Mouse (Mus musculus) midbrain, embryonic 13.5 days (tissue): ENCODE data around the gene Fbxw5. TPM values are rescaled to one million over a fixed set of nuclear protein-coding genes. Genes with fewer than 3 reads are reported as not detected.

Experiments
- ATAC-seq: fragments of 200-750 bp; cut with Nextera tagmentation; 2 replicates; pipeline ENCODE4 v1.8.0; 2017; ENCODE audit warnings: mild to moderate bottlenecking, moderate TSS enrichment, moderate library complexity
- H3K27ac ChIP-seq: fragments of 300-500 bp; sonication (generic); 2 replicates; pipeline ENCODE4 v1.5.1; 2015; ENCODE audit warnings: inconsistent platforms, mild to moderate bottlenecking, moderate library complexity
- H3K27me3 ChIP-seq: fragments of 300-500 bp; sonication (generic); 2 replicates; pipeline ENCODE4 v1.6.1; 2015; ENCODE audit warnings: mild to moderate bottlenecking, inconsistent platforms
- H3K36me3 ChIP-seq: fragments of 300-500 bp; sonication (generic); 2 replicates; pipeline ENCODE4 v1.6.1; 2015; ENCODE audit warnings: mild to moderate bottlenecking, inconsistent platforms
- H3K4me1 ChIP-seq: fragments of 300-500 bp; sonication (generic); replicated peaks from 2 replicates; pipeline ENCODE4 v1.6.1; 2015; ENCODE audit warnings: inconsistent platforms
- H3K4me2 ChIP-seq: fragments of 300-500 bp; sonication (generic); replicated peaks from 2 replicates; pipeline ENCODE4 v1.6.1; 2015; ENCODE audit warnings: moderate library complexity, mild to moderate bottlenecking, inconsistent platforms
- H3K4me3 ChIP-seq: fragments of 300-500 bp; sonication (generic); replicated peaks from 2 replicates; pipeline ENCODE4 v1.5.1; 2015; ENCODE audit warnings: mild to moderate bottlenecking, inconsistent platforms
- H3K9ac ChIP-seq: fragments of 300-500 bp; sonication (generic); replicated peaks from 2 replicates; pipeline ENCODE4 v1.6.1; 2015; ENCODE audit warnings: mild to moderate bottlenecking, inconsistent platforms
- H3K9me3 ChIP-seq: fragments of 300-500 bp; sonication (generic); 2 replicates; pipeline ENCODE4 v1.6.1; 2016; ENCODE audit warnings: mild to moderate bottlenecking, inconsistent platforms
- WGBS: fragments of 180-500 bp; shearing (Covaris S2); methylation state at CpG from one replicate; pipeline ENCODE4 v1.1.7; 2015; 5-methylcytosine and 5-hydroxymethylcytosine counted together
- polyA plus RNA-seq: library from polyadenylated mRNA; unstranded; fragments of >200 nt; fragmentation: Nextera tagmentation; extraction: Ambion mirVana; gene quantifications from 2 replicates; pipeline ENCODE4 v1.2.1, GENCODE M21; 2015

Fbxw5 gene
- polyA plus RNA-seq: 120 and 122 TPM in 2 replicates

DNA sequence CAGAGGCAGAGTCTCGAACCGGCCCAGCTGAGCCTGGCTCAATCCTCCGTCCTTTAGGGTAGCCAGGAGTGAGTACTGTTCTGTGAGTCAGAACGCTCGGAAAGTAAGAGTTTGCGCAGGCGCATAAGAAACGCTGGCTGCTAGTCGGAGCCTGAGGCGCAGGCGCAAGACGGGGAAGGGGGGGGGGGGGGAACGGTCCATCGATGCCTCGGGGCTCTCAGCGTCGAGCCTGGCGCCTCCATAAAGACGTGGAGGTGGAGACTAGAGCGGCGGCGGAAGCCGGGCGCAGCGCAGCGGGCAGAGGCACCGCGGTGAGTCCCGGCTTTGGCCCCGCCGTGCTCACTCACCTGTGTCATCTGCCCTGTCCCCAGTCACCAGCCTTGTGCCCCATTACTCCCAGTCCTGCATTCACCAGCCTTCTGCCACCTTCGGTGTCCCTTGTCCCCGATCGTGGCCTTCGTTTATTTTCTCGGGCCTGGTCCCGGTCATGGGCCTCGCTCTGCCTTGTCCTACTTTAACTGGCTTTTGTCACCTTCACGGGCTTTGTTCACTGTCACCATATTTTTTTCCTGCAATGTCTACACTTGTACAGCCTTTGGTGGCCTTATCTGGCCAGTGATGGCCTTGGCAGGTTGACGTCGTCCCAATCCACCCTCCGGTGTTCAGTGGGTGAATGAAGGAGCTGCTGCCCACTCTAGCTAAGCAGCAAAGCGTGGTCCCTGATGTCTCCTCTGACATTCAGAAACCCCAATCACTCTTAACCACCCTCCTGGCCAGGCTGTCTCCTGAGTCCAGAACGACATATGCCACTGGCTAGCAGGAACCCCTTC is at the start of gene Fbxw5:
Fbxw5 (plus strand) TSS at position 175 of the 830 bp plus-strand sequence.
- peak within 1 kb of the TSS; percentile 99 for H3K4me2 ChIP-seq
- H3K9ac ChIP-seq: peak within 1 kb of the TSS; percentile 98
- H3K36me3 ChIP-seq: peaks cover 34% of the 10 kb centered on the region
- no peaks in the 10 kb centered on the region for H3K27me3 ChIP-seq
- H3K9me3 ChIP-seq: no peaks in the 10 kb centered on the region
- peak within 1 kb of the TSS; percentile 91 for H3K4me3 ChIP-seq
- H3K4me1 ChIP-seq: peaks cover 17% of the 10 kb centered on the region
- WGBS: 1% methylated on average over 40 of the region's 44 CpGs
- peak; percentile 86 for ATAC-seq
- H3K27ac ChIP-seq: peak within 1 kb of the TSS; percentile 77

DNA sequence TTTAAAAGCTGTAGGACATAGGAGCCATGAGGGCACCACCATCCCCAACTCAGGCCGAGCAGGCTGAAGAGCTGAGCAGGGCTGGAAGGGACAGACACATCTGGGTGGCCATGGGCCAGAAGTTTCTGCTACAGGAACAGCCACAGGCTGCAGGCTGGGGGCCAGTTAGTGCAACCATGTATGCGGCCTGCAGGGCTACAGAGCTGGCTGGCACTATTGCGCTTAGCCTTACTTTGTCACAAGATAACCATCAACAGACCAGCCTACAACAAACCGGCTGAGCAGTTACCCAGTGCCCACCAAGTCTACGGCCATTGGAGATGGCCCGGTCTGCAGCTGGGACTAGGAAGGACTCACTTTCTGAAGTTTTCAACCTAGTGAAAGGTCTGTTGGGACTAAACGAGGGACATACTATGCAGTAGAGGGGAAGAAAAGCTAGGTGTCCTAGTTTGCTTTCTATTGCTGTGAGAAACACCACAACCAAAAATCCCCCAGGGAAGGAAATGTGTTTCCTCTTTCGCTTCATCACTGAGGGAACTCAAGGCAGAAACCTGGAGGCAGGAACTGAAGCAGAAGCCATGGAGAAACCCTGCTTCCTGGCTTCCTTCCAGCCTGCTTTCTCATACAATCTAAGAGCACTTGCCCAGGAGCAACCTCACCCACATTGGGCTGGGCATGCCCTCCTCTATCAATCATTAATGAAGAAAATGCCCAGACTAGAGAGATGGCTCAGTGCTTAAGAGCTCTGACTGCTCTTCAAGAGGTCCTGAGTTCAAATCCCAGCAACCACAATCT is 49.5 kb upstream of the Fbxw5 start:
- no peak for ATAC-seq
- Histone ChIP-seq H3K9me3 (no peaks in the 10 kb centered on the region), H3K4me1 (no peaks in the 10 kb centered on the region), H3K4me3 (no peak overlapping the region), H3K4me2 (no peak overlapping the region), H3K27ac (no peak overlapping the region), H3K9ac (no peak overlapping the region), H3K36me3 (peaks cover 27% of the 10 kb centered on the region), H3K27me3 (no peaks in the 10 kb centered on the region)
- 89% methylated on average over 8 of the region's 8 CpGs for WGBS

DNA sequence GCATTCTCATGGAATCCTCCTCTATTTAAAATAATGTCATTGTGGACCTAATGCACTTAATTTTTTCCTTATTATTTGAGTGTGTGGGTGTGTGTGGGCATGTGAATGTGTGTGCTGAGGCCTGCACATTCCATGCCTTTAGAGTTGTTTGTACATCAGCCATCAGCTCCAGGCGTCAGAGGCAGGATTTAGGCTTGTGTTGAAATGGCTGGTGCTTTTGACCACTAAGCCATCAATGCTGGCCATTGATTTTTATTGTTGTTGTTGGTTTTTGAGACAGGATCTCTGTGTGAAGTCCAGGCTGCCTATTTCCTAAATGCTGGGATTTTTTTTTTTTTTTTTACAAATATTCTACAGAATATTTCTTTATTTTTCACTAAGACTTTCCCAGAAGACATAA is 47.6 kb upstream of the Fbxw5 start:
- Histone ChIP-seq H3K4me3 (no peak overlapping the region), H3K4me2 (no peak overlapping the region), H3K27ac (no peak overlapping the region), H3K9me3 (no peaks in the 10 kb centered on the region), H3K36me3 (peaks cover 14% of the 10 kb centered on the region), H3K9ac (no peak overlapping the region), H3K4me1 (no peaks in the 10 kb centered on the region), H3K27me3 (no peaks in the 10 kb centered on the region)
- 50% methylated on average over 1 of the region's 1 CpGs for WGBS
- no peak for ATAC-seq

DNA sequence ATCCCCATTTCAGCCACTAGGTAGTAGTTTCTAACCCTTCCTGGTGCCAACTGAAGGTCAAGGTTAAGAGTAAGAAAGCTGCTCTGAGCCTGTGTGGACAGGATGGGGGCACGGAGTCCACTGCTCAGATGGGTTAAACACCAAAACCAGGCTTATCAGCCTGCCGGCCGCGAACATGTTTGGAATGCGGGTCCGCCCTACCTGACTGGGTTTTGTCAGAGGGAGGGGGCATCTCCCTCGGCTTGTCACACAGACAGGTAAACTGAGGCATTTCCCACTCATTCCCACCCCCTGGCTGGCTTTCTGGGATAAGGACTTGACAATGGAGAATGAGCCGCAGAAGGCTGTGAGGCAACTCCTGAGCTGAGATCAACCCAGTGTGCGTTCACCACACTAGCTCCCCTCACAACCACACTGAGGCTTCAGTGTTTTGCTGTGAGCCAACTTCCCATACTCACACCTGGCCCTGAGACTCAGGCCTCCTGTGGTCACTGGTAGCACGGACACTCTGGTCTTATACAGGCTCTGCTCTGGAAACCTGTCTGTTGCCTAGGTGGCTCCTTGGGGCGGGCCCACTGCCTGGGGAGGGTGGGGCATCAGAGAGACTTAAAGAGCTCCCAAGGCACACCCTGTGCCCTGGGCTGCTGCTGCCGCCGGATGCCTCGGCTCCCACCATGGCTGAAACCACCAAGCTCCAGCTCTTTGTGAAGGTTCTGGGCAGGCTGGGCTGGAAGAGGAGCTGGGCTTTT is 44.2 kb upstream of the Fbxw5 start, which contains the start of gene Clic3:
Clic3 (plus strand) TSS at position 634 of the 749 bp plus-strand sequence.
- H3K9me3 ChIP-seq: no peaks in the 10 kb centered on the region
- ATAC-seq: no peak

DNA sequence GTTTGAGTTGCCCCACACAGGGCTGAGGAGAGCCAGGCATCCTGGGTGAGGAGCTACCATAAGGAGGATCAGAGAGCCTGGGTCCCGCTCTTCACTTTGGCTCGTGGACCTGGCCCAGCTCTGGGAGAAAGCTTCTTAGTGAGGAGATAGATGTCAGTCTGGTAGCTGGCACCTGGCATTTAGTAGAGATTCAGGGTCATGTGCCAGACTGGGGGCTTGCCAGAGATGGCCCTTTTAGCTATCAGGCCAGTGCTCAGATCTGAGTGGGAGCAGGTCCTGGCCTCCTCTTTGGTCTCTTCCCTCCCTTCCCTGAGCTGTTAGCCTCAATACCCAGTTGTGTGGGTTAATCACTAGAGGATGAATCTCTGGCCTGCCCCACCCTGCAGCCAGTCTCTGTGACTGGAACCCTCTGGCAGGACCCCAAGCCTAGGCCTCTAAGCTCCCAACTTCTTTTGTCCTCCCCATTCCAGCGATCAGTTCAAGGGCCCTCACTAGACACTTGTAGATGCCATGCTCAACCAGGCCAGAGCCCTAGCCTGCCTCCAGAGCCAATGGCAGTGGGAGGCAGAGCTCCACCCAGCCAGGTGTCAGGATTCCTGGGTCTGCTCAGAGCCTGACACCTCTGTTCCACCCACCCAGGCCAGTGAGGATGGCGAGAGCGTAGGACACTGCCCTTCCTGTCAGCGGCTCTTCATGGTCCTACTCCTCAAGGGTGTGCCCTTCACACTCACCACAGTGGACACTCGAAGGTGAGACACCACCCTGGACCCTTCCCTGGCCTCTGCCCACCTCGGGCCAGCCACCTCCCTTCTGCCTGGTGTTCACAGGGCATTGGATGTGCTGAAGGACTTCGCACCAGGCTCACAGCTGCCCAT is 43.3 kb upstream of the Fbxw5 start:
- no peaks in the 10 kb centered on the region for H3K9me3 ChIP-seq
- H3K4me3 ChIP-seq: no peak overlapping the region
- H3K4me1 ChIP-seq: peaks cover 26% of the 10 kb centered on the region
- peaks cover 23% of the 10 kb centered on the region for H3K36me3 ChIP-seq
- no peaks in the 10 kb centered on the region for H3K27me3 ChIP-seq
- WGBS: 83% methylated on average over 9 of the region's 9 CpGs
- no peak for ATAC-seq
- no peak overlapping the region for H3K9ac ChIP-seq
- H3K27ac ChIP-seq: no peak overlapping the region
- H3K4me2 ChIP-seq: no peak overlapping the region

More for the DNA sequence above, 44.2 kb upstream of the Fbxw5 start, which contains the start of gene Clic3:
- Histone ChIP-seq H3K9ac (no peak within 1 kb of the TSS), H3K4me1 (peaks cover 23% of the 10 kb centered on the region), H3K4me3 (no peak within 1 kb of the TSS), H3K36me3 (peaks cover 23% of the 10 kb centered on the region), H3K4me2 (no peak within 1 kb of the TSS), H3K27me3 (no peaks in the 10 kb centered on the region), H3K27ac (no peak within 1 kb of the TSS)
- WGBS: 70% methylated on average over 14 of the region's 14 CpGs

DNA sequence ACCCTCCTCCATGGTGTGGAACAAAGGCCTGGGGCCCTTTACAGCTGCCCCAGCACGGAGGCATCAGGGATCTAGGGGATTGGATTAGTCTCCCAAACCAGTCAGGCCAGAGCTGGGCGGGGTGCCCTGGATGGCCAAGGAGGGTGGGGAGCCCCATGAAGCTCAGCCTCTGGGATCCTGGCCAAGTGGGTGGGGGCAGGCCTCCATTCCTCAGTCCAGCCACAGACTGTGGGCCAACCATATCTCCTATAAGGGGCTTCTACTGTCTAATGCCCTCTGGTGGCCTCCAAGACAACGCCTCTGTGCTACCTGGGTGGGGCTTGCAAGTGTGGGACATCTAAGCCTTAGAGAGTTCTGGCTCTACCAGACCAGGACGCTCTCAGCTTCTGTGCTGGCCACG is 41.6 kb upstream of the Fbxw5 start:
- 83% methylated on average over 5 of the region's 5 CpGs for WGBS
- ATAC-seq: no peak
- H3K9me3 ChIP-seq: no peaks in the 10 kb centered on the region
- H3K27me3 ChIP-seq: no peaks in the 10 kb centered on the region
- H3K4me1 ChIP-seq: peaks cover 26% of the 10 kb centered on the region
- peaks cover 23% of the 10 kb centered on the region for H3K36me3 ChIP-seq
- H3K4me2 ChIP-seq: 0 out of 2 replicates have a peak overlapping the region, but pooled peaks have one; percentile 94
- no peak overlapping the region for H3K27ac ChIP-seq
- no peak overlapping the region for H3K4me3 ChIP-seq
- H3K9ac ChIP-seq: no peak overlapping the region

DNA sequence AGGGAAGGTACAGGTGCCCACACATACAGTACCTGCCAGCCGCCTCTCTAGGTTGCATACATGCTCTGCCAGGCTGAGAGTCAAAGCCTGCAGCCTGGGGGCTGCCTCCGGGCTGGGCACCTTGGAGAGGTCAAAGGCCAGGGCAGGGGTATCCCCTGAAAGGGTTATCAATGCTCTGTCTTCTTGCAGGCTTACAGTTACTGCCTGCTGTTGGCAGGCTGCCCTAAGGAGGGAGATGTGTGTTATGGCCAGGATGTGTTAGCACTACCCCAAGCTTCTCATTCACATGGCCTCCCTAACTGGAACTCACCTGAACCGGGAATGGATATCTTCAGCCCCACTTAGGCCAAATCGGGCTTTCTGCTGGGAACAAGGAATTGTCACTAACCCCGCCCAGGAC is 40.4 kb upstream of the Fbxw5 start:
- no peaks in the 10 kb centered on the region for H3K27me3 ChIP-seq
- peak overlapping the region; percentile 94 for H3K4me2 ChIP-seq
- peaks cover 23% of the 10 kb centered on the region for H3K36me3 ChIP-seq
- peak overlapping the region; percentile 96 for H3K27ac ChIP-seq
- no peaks in the 10 kb centered on the region for H3K9me3 ChIP-seq
- H3K4me3 ChIP-seq: peak overlapping the region; percentile 72
- peaks cover 26% of the 10 kb centered on the region for H3K4me1 ChIP-seq
- 33% methylated on average over 5 of the region's 5 CpGs for WGBS
- peak overlapping the region; percentile 83 for H3K9ac ChIP-seq
- ATAC-seq: peak; percentile 29; the same call in 1 of the 2 replicates

DNA sequence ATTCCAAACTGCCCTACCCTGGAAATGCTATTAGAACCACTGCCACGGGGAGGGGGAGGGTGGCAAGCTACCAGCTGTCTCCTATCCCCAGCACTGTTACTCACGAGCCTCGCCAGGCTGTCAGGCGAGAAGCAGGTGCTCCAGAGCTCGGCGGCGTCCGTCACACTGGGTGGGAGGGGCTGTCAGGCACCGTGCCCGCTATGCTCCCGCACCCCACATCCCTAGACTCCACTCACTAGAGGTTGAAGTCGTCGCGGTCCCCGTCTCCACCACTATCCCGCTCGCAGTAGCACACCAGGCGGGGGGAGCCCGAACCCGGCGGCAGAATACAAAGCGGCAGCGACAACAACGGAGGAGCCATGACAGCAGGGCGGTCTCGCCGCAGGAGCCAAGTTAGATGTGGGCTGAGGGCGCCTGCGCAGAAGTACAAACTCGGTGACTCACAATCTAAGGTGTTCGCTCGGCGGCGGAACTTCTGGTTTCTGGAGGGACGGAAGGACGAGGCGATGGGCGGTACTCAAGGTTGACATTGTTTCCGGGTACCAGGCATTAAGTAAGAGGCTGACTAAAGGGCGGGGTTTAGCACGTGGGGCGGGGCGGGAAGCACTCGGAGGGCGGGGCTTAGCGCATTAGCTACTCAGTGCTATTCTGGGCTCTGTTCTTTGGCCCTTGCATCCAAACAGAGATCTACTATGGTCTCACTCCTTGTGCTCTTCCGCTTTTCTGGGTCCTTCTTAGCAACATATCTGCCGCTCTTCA is 39.8 kb upstream of the Fbxw5 start, which contains the start of gene Paxx:
Paxx (minus strand) TSS at position 544 of the 759 bp plus-strand sequence.
- WGBS: under 1% methylated on average over 48 of the region's 48 CpGs
- H3K4me1 ChIP-seq: peaks cover 30% of the 10 kb centered on the region
- peak; percentile 88 for ATAC-seq
- peak within 1 kb of the TSS; percentile 96 for H3K27ac ChIP-seq
- H3K9me3 ChIP-seq: no peaks in the 10 kb centered on the region
- peak within 1 kb of the TSS; percentile 83 for H3K9ac ChIP-seq
- no peaks in the 10 kb centered on the region for H3K27me3 ChIP-seq
- H3K4me2 ChIP-seq: peak within 1 kb of the TSS; percentile 94
- H3K4me3 ChIP-seq: peak within 1 kb of the TSS; percentile 72
- H3K36me3 ChIP-seq: peaks cover 23% of the 10 kb centered on the region

DNA sequence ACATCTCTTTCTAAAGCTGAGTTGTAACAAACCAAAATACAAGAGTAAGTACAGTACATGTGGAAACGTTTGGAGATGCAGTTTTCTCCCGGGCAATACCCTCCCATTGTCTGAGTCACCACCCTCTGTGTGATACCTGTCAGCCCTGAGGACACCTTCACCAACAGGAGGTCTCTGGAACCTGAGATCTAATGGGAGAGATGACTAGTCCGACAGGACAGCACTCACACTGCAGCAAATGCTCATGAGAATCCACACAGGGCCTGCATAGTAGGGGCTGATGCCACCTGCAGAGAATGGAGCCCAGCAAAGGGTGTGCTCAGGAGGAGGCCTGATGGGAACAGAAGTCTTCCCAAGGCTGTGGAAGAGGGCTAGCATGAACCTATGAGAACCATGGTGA is 39.1 kb upstream of the Fbxw5 start:
- Histone ChIP-seq H3K27me3 (no peaks in the 10 kb centered on the region), H3K4me2 (peak overlapping the region; percentile 94), H3K36me3 (peaks cover 23% of the 10 kb centered on the region), H3K4me1 (peaks cover 37% of the 10 kb centered on the region), H3K9ac (peak overlapping the region; percentile 83), H3K27ac (peak overlapping the region; percentile 96), H3K9me3 (no peaks in the 10 kb centered on the region), H3K4me3 (peak overlapping the region; percentile 72)
- peak; percentile 1; the same call in 1 of the 2 replicates for ATAC-seq
- 27% methylated on average over 3 of the region's 3 CpGs for WGBS

DNA sequence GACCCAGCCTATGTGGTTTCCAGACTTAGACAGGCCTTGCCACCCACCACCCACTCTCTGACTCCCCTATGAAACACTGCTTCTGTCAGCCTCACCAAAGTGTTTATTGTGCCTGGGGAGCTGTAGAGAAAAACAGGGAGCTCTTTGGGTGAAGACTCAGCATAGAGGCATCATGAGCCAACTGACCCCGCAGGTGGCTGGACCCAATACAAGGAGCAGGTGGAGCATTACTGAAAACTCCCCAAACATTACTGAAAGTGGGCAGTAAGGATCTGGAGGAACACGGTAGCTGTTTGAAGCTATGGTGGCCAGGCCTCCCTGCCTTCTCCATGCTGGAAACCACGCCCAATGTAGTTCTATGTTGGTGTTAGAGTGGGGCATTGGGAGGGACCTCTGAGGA is 36.9 kb upstream of the Fbxw5 start:
- 93% methylated on average over 3 of the region's 3 CpGs for WGBS
- Histone ChIP-seq H3K9ac (no peak overlapping the region), H3K4me3 (no peak overlapping the region), H3K4me1 (peaks cover 48% of the 10 kb centered on the region), H3K4me2 (no peak overlapping the region), H3K27ac (no peak overlapping the region), H3K36me3 (peaks cover 10% of the 10 kb centered on the region), H3K9me3 (no peaks in the 10 kb centered on the region), H3K27me3 (no peaks in the 10 kb centered on the region)
- ATAC-seq: no peak
